Mouse (Mus musculus): ENCODE data around the gene Sigmar1. TPM values are rescaled to one million over a fixed set of nuclear protein-coding genes. Genes with fewer than 3 reads are reported as not detected.
"Not testable (repeated sequence)": the region's sequence is repeated elsewhere in the genome, so short reads cannot be mapped to it uniquely, and the experiment has no call there.

Gene Sigmar1
- polyA plus RNA-seq (2016; fragmentation: Nextera tagmentation; extraction: Ambion mirVana): 77.4 and 89.4 TPM in 2 replicates

- Histone ChIP-seq H3K9me3 (no peaks in the 10 kb centered on the region), H3K27me3 (ENCODE audit: insufficient read depth, poor library complexity, severe bottlenecking) (0 out of 2 replicates have a peak, but pooled peaks cover 8% of the 10 kb centered on the region), H3K36me3 (peaks cover 6% of the 10 kb centered on the region; the same call in 1 of the 2 replicates), H3K27ac (peak within 1 kb of the TSS; percentile 87), H3K4me3 (peak within 1 kb of the TSS; percentile 79), H3K4me1 (replicated peaks) (peaks cover 38% of the 10 kb centered on the region)
- peak; percentile 86 for DNase-seq (ENCODE audit: low spot score)
- under 1% methylated on average over 57 of the region's 57 CpGs for WGBS
Measured at GRCm38 (mm10) chr4:41755338-41756305, at the start of gene Sigmar1. Gene Sigmar1, minus strand, starts transcription at chr4:41756157.

- 48% methylated on average over 3 of the region's 3 CpGs for WGBS
- not testable (repeated sequence) for H3K27ac ChIP-seq; DNase-seq (ENCODE audit: low spot score); H3K36me3 ChIP-seq; H3K9me3 ChIP-seq; H3K27me3 ChIP-seq (ENCODE audit: insufficient read depth, poor library complexity, severe bottlenecking); H3K4me3 ChIP-seq
- peaks cover 14% of the 10 kb centered on the region for H3K4me1 ChIP-seq (replicated peaks)
Measured at GRCm38 (mm10) chr4:41783197-41783596, 27.2 kb upstream of the Sigmar1 start.

GRCm38 (mm10) chr4:41782711-41783110 is 26.8 kb upstream of the Sigmar1 start:
- not testable (repeated sequence) for H3K36me3 ChIP-seq; H3K4me3 ChIP-seq; H3K27me3 ChIP-seq (ENCODE audit: insufficient read depth, poor library complexity, severe bottlenecking); H3K27ac ChIP-seq; H3K9me3 ChIP-seq
- H3K4me1 ChIP-seq (replicated peaks): peaks cover 14% of the 10 kb centered on the region
- WGBS: 20% methylated on average over 4 of the region's 4 CpGs
- DNase-seq (ENCODE audit: low spot score): peak; percentile 22

- H3K27ac ChIP-seq; H3K36me3 ChIP-seq; H3K9me3 ChIP-seq; H3K27me3 ChIP-seq (ENCODE audit: insufficient read depth, poor library complexity, severe bottlenecking); DNase-seq (ENCODE audit: low spot score): not testable (repeated sequence)
- Histone ChIP-seq H3K4me3 (0 out of 2 replicates have a peak overlapping the region, but pooled peaks have one; percentile 2), H3K4me1 (replicated peaks) (peaks cover 14% of the 10 kb centered on the region)
- 19% methylated on average over 19 of the region's 21 CpGs for WGBS
Measured at GRCm38 (mm10) chr4:41781748-41782485, 26.0 kb upstream of the Sigmar1 start.

GRCm38 (mm10) chr4:41781271-41781670 is 25.3 kb upstream of the Sigmar1 start:
- peaks cover 14% of the 10 kb centered on the region for H3K4me1 ChIP-seq (replicated peaks)
- H3K9me3 ChIP-seq; H3K27me3 ChIP-seq (ENCODE audit: insufficient read depth, poor library complexity, severe bottlenecking); H3K4me3 ChIP-seq; H3K36me3 ChIP-seq; DNase-seq (ENCODE audit: low spot score); H3K27ac ChIP-seq: not testable (repeated sequence)
- WGBS: 24% methylated on average over 9 of the region's 9 CpGs

GRCm38 (mm10) chr4:41775840-41776239 is 19.9 kb upstream of the Sigmar1 start:
- 83% methylated on average over 1 of the region's 1 CpGs for WGBS
- not testable (repeated sequence) for DNase-seq (ENCODE audit: low spot score)

GRCm38 (mm10) chr4:41774506-41774905 is 18.5 kb upstream of the Sigmar1 start:
- not testable (repeated sequence) for H3K9me3 ChIP-seq; H3K36me3 ChIP-seq; H3K4me1 ChIP-seq (replicated peaks); DNase-seq (ENCODE audit: low spot score); H3K27me3 ChIP-seq (ENCODE audit: insufficient read depth, poor library complexity, severe bottlenecking)
- Histone ChIP-seq H3K27ac (peak overlapping the region; percentile 62; the same call in 1 of the 2 replicates), H3K4me3 (peak overlapping the region; percentile 46)
- 67% methylated on average over 3 of the region's 3 CpGs for WGBS

More at GRCm38 (mm10) chr4:41775840-41776239, 19.9 kb upstream of the Sigmar1 start:
- not testable (repeated sequence) for H3K4me3 ChIP-seq; H3K36me3 ChIP-seq; H3K27me3 ChIP-seq (ENCODE audit: insufficient read depth, poor library complexity, severe bottlenecking); H3K4me1 ChIP-seq (replicated peaks); H3K9me3 ChIP-seq; H3K27ac ChIP-seq

GRCm38 (mm10) chr4:41774002-41774401 is 18.0 kb upstream of the Sigmar1 start, which contains the start of gene Ccl27a:
Gene Ccl27a, minus strand, starts transcription at chr4:41774247.
- not testable (repeated sequence) for H3K9me3 ChIP-seq; H3K4me1 ChIP-seq (replicated peaks); H3K36me3 ChIP-seq; H3K27me3 ChIP-seq (ENCODE audit: insufficient read depth, poor library complexity, severe bottlenecking)
- WGBS: under 1% methylated on average over 12 of the region's 14 CpGs
- Histone ChIP-seq H3K27ac (peak within 1 kb of the TSS; percentile 79), H3K4me3 (peak within 1 kb of the TSS; percentile 56)
- DNase-seq (ENCODE audit: low spot score): peak; percentile 85

GRCm38 (mm10) chr4:41773502-41773901 is 17.5 kb upstream of the Sigmar1 start:
- not testable (repeated sequence) for H3K9me3 ChIP-seq; H3K27me3 ChIP-seq (ENCODE audit: insufficient read depth, poor library complexity, severe bottlenecking); H3K4me1 ChIP-seq (replicated peaks); H3K36me3 ChIP-seq
- under 1% methylated on average over 25 of the region's 25 CpGs for WGBS
- DNase-seq (ENCODE audit: low spot score): peak; percentile 67
- Histone ChIP-seq H3K27ac (peak overlapping the region; percentile 79), H3K4me3 (peak overlapping the region; percentile 56)

- H3K4me1 ChIP-seq (replicated peaks); H3K27me3 ChIP-seq (ENCODE audit: insufficient read depth, poor library complexity, severe bottlenecking); H3K9me3 ChIP-seq; H3K36me3 ChIP-seq; DNase-seq (ENCODE audit: low spot score): not testable (repeated sequence)
- Histone ChIP-seq H3K4me3 (peak overlapping the region; percentile 43), H3K27ac (0 out of 2 replicates have a peak overlapping the region, but pooled peaks have one; percentile 45)
- WGBS: 5% methylated on average over 9 of the region's 16 CpGs
Measured at GRCm38 (mm10) chr4:41772946-41773345, 17.0 kb upstream of the Sigmar1 start.

GRCm38 (mm10) chr4:41767301-41767700 is 11.3 kb upstream of the Sigmar1 start:
- H3K9me3 ChIP-seq; H3K27ac ChIP-seq; H3K27me3 ChIP-seq (ENCODE audit: insufficient read depth, poor library complexity, severe bottlenecking); H3K4me3 ChIP-seq; H3K4me1 ChIP-seq (replicated peaks); H3K36me3 ChIP-seq; DNase-seq (ENCODE audit: low spot score): not testable (repeated sequence)
- 92% methylated on average over 10 of the region's 10 CpGs for WGBS

GRCm38 (mm10) chr4:41763176-41763575 is 7.2 kb upstream of the Sigmar1 start:
- not testable (repeated sequence) for H3K36me3 ChIP-seq; DNase-seq (ENCODE audit: low spot score); H3K9me3 ChIP-seq; H3K27me3 ChIP-seq (ENCODE audit: insufficient read depth, poor library complexity, severe bottlenecking); H3K4me3 ChIP-seq
- H3K27ac ChIP-seq: 0 out of 2 replicates have a peak overlapping the region, but pooled peaks have one; percentile 89
- peaks cover 36% of the 10 kb centered on the region for H3K4me1 ChIP-seq (replicated peaks)
- 81% methylated on average over 5 of the region's 6 CpGs for whole genome bisulfite sequencing

Data from hindbrain, embryonic 10.5 days (tissue).